Mouse (Mus musculus): ENCODE measurements around the gene Sdhaf1.

The Sdhaf1 gene

DNA sequence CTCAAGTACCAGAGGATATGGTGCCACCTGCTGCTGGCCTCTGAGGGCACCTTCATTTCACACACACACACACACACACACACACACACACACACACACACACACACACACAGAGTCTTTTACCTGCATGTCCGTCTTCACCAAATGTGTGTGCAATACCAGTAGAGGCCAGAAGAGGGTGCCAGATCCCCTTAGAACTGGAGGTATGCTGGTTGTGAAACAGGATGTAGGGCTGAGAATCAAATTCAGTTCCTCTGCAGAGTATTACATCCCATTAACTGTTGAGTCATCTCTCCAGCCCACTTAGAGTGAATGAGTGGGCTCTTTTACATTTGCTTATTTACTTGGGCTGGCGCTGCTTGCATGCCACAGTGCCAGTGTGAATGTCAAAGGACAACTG lies 1.7 kb upstream of the Sdhaf1 start:
- peak; percentile 75 to 83 for DNase-seq (ENCODE audit: low spot score in 2 of 2)

DNA sequence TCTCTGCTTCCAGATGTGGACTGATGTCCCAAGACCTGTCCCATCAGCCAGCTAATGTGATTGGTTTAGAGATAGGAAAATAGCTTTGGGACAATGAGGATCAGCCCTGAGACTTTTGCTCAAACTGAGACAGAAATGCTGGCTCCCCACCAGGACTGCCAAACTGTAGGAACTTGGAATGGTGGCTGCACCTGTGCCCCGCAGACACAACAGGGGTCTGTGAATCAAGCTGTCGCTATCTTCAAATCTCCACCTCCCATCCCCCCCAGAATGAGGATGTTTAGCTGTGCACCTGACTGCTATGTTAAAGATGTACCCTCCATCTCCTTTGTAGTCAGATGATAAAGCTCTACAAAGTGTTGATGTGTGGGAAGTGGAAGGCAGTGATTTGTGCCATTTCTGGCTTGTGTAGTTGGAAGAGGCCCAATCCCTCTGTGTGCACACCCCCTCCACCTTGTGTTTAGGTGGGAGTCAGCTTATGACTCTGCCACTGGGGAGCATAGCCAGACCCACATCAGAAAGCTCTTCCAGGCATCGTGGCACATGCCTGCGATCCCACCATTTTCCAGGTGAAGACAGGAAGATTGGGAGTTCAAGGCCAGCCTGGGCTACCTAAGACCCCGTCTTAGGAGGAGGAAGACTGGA lies 727 bp upstream of the Sdhaf1 start:
- DNase-seq (ENCODE audit: low spot score in 2 of 2) = no peak

DNA sequence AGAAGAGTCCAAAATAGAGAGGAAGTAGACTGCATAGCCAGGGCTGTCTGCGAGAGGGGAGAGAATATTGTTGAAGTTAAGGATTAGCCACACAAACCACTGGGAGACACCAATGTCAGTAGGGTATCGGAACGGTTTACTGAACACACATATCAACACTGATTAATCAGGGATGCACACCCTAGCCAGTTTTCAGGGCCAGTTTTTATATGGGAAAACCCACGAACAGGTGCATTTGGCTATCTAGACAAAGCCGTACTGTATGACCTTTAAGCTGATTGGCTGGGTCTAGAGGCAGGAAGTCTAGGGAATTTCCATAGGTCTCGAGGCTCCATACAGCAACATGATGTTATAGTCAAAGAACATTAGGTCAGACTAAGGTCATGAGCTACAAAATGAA lies 830 bp downstream of the Sdhaf1 start:
- peak; percentile 52 for DNase-seq (ENCODE audit: low spot score in 2 of 2)

DNA sequence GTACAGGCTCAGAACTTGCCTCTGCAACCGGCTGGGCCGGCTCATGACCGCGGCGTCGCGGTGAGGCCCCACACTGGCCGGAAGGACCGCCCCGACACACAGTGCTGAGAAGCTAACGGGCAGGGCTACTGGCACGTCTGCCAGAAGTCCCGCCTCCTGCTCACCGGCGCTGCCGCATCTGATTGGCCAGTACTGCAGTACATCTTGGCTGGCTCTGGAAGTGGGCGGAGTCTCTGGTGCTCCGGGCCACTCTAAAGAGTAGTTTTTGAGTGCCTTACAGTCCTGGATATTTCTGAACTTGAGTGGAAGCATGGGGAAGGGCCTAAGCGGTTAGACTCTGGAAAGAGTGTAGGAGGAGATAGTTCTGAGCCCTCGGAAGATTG lies 1.4 kb downstream of the Sdhaf1 start:
- DNase-seq (ENCODE audit: low spot score in 2 of 2) = peak; percentile 95

DNA sequence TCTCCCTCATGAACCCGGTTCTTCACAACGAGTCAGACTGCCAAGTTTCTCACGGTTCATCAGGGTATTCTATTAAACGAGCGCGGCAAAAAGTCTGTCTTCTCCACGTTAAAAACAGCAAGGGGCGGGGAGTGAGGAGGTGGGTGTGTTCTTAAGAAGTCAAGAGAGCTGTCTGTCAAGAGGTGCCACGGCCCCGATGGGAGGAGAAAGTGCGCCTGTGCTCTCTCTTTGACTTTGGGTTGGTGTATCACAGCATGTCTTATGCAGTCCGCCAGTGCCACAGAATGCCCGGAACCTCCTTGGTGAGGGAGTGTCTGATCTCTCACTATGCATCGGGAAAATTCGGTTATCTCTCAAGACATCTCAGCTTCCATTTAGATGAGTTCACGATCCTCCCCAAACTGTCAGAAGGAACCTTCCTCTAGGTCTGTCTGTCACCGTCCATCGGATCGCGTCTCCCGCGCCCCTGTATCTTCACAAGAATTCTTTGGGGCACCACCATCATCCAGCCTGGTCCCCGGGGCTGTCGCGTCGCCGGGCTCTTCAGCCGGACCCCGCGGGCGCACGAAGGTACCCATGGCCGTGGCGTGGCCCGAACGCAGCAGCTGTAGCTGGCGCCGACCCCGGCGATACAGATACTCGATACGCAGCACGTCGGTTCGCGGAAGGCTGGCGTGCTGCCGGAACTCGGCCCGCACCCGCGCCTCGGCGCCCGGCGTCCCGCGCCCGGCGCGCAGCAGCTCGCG lies 2.0 kb downstream of the Sdhaf1 start, which contains the start of gene E130208F15Rik:
Gene E130208F15Rik, plus strand, starts transcription at position 202 of the 746 bp plus-strand sequence.
- peak; percentile 71 to 76 for DNase-seq (ENCODE audit: low spot score in 2 of 2)

DNA sequence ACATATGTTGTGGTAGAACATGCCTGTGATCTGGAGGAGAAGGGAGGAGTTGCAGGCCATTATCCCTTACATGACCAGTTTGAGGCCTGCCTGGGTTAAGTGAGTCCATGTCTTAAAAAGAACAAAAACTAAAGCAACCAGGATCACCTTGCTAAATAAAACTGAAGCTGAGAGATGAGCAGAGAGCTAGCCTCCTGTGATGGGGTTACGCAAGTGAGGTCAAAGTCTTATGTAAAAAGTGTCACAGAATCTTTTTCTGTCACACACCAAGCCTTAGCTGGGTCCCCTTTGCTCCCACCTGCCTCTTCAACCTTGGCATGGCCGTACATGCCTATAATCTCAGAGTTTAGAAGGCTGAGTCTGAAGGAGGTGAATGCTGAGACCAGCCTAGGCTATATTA lies 2.7 kb downstream of the Sdhaf1 start:
- no peak for DNase-seq (ENCODE audit: low spot score in 2 of 2)

DNA sequence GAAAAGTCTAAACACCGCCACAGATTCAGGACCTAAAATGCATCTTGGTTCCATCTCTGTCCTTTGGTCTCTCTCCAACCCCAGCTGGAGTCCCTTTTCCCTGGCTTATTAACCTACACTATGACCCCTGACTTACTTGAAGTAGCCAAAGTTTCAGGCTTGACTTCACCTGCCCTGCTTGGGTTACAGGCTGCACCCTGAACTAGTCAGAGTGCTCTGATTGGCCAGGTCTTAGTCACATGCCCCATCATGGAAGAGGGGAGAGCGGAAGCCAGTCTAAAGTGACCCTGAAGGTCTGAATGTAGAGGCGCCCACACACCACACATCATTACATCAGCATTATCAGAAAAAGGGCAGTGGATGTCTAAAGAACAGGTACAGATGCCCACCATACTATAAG lies 5.6 kb downstream of the Sdhaf1 start:
- DNase-seq (ENCODE audit: low spot score in 2 of 2) = no peak

DNA sequence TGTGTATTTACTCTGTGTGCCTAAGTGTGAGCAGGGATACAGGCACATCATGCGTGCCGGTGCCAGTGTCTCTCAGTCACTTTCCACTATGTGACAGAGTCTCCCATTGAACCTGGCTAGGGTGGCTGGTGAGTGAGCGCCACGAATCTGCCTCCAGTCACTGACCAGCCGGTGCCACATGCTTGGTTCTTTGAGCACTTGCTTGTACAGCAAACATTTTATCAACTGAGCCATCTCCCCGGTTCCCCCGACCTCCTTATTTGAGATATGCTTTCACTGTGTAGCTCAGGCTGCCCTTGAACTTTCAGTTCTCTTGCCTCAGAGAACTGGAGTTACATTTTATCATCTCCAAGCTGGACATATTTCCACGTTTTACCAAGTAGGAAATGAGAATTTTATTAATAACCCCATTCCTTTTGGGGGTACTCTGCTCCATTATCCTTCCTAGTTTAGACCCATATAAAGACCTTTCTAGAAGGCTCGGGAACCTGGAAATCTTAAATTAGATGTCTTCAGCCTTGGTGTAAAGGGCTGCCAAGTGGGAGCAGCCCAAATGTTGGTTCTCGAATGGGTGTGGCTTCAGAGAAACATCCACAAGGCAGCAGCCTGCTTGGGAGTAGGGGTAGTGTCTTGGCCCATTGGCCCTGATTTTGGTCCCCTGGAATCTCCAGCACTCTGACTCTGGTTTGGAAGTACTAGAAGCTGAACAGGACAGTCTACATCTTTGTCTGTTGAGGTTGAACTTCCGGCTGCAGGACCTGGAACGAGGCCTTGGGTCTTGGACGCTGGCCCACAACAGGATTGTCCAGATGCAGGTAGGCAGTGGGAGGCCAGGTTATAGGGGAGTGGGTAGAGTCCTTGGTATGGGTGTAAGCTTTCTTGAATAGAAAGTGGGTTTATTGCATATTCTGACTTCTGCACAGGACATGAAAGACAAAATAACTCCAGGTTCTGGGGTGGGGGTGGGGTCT lies 7.9 kb downstream of the Sdhaf1 start:
- no peak for DNase-seq (ENCODE audit: low spot score in 2 of 2)

DNA sequence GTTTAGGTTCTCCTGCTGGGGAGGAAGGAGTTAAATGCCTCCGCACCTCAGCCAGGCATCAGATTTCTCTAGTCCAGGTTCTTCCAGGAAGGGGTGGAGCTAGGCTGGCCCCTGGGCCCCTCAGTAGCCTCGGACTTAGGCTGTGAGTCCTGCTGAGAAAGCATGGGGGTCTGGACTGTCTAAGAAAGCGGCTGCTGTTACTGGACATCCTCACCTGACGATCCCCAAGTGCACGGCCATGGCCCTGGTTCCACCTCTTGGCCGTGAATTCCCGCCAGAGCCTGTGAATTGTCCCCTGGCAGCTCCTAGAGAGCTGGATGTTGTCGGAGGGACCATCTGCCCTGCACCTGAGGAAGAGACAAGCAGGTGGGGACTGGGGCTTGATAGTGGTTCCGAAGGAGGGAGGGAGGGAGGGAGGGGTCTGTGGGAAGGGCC lies 9.0 kb downstream of the Sdhaf1 start, which contains the start of gene Syne4:
Gene Syne4, plus strand, starts transcription at position 87 of the 435 bp plus-strand sequence.
- no peak for DNase-seq (ENCODE audit: low spot score in 2 of 2)

DNA sequence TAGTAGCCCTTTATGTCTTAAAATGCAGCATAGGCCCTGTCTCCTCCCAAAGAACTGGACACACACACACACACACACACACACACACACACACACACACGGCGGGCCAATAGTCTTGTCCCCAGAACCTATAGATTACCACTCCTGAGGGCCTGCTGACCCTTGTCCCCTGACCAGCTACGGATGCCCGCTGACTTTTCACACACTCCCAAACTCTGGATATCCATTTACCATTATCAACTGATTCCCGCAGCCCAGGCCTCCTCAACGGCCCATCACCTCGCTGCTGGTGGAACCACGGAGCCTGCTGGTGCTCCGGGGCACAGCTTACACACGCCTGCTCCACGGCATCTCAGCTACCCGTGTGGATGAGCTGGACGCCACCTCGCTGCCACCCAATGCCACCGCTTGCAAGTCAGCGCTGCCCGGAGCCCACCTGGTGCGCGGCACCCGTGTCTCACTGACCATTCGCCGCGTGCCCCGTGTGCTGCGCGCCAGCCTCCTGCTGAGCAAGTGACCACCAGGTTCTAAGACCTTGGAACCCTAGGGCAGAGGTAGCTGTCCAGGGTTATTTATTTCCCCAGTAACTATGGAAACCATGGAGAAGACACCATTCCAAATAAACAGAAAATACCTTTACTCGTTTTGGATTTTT lies 9.9 kb downstream of the Sdhaf1 start:
- DNase-seq (ENCODE audit: low spot score in 2 of 2) = no peak

DNA sequence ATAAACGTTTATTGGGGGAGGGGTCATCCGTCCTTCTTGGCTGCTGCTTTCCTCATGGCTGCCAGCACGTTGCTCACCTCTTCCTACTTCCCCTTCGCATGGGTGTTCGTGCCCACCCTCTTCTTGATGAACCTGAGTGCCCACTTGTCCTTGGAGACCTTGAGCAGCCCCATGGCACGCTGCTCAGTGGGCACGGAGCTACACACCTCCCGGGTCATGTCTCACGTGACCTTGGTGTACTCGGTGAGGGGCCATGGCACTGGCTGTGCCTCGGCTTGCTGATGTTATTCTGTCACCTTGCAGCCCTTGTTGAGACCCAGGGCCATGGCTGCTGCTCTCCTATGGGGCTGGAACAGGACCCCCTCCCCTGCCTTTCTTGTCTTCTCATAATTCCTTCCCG lies 13.6 kb downstream of the Sdhaf1 start:
- DNase-seq (ENCODE audit: low spot score in 2 of 2) = no peak

DNA sequence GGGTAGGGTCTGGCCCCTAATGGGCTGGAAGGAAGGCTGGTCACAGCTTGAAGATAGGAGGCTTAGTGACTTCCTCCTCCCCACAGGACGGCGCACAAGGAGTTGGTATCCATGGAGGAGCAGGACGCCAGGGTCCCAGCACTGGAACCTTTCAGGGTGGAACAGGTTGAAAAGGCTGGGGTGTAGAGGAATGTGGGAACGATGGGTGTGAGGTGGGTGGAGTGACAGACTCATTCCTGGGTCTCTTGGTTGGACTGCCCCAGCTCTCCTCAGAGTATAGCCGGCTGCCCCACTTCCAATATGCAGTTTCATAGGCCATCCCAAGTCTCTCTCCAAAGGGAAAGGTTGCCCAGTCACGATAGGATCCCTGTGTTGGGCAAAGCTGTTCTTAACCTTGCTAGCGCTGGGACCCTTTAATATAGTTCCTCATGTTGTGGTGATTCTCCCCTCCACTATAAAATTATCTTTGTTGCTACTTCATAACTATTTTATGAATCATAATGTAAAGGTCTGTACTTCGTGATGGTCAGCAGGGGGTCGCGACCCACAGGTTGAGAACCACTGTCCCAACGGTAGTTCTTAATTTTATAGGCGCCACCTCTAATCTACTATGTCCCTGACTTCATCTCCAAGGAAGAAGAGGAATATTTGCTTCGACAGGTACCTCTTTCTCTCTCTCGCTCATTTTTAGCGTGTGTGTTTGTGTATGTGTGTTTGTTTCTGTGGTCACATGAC lies 14.1 kb downstream of the Sdhaf1 start:
- no peak for DNase-seq (ENCODE audit: low spot score in 2 of 2)

DNA sequence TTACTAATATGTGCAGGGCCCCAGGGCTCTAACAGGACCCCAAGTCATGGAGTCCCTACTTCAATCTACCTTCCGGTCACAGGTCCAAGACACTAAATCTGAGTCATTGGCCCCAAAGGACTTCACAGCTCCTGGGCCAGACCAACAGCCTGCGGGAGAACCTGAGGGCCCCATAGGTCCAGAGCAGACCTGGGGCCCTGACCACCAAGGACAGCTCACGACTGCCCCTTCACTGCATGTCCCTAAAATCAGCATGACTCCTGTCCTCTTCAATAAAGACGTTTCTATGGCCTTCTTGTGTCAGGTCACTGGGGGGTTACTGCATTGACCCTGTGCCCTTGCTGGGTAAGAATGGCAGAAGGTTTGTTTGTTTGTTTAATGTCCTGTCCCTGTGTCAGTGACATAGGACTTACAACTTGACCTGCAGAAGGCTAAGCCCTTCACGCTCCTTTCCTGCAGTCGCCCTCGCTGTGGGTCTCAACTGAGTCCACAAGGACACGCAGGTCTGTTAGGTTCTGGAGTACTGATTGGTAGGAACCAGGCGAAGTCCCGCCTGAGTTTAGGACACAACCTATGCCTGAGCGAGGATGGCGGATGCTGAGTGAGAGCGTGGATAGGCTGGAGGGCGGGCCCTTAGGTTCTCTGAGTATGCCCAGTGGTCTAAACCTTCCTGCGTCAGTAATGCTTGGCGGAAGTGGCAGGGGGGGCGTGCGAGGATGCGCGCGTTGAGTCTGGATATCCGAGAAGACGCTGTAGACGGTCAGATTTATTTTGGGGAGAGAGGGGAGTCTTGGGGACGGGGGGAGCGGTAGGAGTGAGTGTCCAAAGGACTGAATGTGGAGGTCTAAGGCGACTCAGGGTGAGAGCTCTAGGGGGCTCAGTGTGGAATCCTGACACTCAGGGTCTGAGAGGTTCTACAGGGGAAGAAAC lies 15.4 kb downstream of the Sdhaf1 start, which contains the start of gene Alkbh6:
Gene Alkbh6, plus strand, starts transcription at position 642 of the 930 bp plus-strand sequence.
- peak; percentile 92 to 93 for DNase-seq (ENCODE audit: low spot score in 2 of 2)

DNA sequence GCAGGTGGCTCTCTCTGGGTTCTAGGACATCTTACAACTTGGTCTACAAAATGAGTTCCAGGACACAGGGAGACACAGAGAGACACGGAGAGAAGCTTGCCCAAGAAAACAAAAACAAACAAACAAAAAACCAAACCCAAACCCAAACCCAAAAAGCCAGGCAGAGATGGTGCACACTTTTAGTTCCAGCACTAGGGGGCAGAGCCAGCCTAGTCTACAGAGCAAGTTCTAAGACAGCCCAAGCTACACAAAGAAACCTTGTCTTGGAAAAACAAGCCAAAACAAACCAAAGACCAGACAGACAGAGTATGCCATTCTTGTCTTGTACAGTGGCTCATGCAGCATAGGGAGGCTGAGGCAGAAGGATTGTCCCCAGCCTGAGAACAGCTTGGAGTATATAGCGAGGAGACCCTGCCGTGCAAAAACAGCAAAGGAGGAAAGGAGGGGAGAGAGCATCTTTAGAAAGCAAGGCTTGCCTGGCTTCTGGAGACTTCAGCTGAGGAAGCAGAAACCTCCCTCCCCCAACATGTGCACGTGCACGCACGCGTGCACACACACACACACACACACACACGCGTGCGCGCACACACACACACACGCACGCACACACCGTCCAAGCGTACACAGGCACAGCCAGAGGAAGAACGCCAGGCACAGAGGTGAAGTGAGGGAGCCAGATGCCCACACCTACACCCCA lies 17.5 kb downstream of the Sdhaf1 start:
- no peak for DNase-seq (ENCODE audit: low spot score in 2 of 2)

DNA sequence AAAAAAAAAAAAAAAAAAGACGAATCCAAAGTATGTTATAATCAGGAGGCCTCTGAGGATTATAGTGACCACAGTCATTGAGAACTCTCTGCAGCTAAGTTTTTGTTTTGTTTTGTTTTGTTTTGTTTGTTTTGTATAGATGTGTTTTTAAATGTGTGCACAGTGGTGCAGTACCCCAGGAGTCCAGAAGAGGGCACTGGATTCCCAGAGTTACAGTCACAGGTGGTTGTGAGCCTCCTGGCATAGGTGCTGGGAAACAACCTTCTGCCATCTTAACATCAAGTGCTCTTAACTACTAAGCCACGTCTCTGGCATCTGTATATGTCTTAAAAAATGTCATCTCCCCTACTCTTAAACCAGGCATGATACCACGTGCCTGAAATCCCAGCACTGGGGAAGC lies 22.8 kb downstream of the Sdhaf1 start:
- peak; percentile 34 to 53 for DNase-seq (ENCODE audit: low spot score in 2 of 2)

DNA sequence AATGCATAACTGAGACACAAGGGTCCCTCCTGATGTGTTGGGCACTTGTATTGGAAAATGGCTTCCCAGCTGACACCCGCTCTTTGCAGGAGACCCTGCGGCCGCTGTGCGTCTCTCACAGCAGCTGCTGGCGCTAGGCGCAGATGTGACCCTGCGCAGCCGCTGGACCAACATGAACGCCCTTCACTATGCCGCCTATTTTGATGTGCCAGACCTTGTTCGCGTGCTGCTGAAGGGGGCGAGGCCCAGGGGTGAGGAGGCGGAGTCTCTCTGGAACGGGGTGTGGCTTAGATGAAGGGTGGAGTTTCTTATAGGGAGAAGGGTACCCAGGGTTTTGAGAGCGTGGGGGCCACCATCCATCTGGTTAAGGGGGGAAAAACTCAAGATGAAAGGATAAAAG lies 26.4 kb downstream of the Sdhaf1 start:
- DNase-seq (ENCODE audit: low spot score in 2 of 2) = no peak

DNA sequence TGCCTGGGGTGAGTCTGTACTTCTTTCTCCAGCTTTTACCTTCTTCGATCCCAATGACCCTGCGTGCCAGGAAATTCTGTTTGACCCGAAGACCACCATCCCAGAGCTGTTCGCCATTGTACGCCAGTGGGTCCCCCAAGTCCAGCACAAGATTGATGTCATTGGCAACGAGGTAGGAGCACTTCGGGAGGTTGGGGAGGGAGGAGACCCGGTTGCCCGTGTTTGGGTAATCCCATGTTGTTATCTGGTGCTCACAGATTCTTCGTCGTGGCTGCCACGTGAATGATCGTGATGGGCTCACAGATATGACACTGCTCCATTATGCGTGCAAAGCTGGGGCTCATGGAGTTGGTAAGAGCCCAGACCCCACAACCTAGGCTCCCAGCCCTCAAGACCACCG lies 26.9 kb downstream of the Sdhaf1 start:
- DNase-seq (ENCODE audit: low spot score in 2 of 2) = no peak

DNA sequence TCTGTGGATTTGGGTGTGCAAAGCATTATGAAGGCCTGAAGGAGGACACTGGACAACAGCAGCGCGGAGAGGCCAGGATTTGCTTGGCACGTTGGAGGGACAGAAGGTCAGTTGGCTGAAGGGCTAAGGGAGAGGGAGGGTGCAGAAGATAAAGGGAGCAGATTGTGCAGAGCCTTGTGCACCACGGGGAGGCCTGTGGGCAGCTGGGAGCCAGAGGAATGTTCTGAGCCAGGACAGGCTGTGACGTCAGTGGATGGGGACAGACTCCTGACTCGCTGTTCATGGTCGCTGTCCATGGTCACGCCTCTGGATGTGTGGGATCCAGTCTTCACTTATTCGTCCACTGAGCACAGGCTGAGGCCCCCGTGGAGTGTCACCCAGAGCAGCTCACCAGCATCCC lies 28.6 kb downstream of the Sdhaf1 start:
- no peak for DNase-seq (ENCODE audit: low spot score in 2 of 2)

DNA sequence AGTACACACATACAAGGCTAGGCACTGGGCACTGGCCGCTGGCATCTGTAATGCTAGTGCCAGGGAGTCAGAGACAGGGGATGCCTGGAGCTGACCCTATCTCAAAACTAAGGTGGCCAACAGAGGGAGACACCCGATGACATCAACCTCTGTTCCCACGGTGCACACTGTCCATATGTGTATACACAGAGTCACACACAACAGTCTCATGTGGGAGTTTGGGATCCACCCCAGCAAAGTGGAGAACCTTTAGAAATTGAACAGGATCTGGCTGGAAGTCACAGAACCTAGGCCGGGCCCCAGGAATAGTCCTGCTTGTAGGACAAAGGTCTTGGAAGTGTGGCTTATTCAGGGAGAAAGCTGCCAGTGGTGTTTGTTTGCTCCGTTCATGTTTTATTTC lies 29.4 kb downstream of the Sdhaf1 start:
- no peak for DNase-seq (ENCODE audit: low spot score in 2 of 2)

Data from natural killer cell, adult 2 months (primary cell).